Mouse (Mus musculus) lung, adult 2 months (tissue): ENCODE data around the gene Alg12. TPM values are rescaled to one million over a fixed set of nuclear protein-coding genes. Genes with fewer than 3 reads are reported as not detected.
A peak's percentile ranks its signal among the peaks of the same experiment; 100 is the strongest.

Experiments
- DNase-seq: peaks from one replicate; pipeline ENCODE4 v3.0.0; 2022
- H3K4me1 ChIP-seq: fragments of 200-500 bp; 2 replicates; pipeline ENCODE4 v1.6.1; 2011; ENCODE audit warnings: low read length; ENCODE audit not compliant: control insufficient read depth, insufficient read depth
- H3K4me3 ChIP-seq: fragments of 200-500 bp; replicated peaks from 2 replicates; pipeline ENCODE3; 2011; ENCODE audit warnings: low read depth, mild to moderate bottlenecking, control low read depth, low read length; ENCODE audit errors: extremely low read depth
- CTCF ChIP-seq: fragments of 200-500 bp; IDR thresholded peaks from 2 replicates; pipeline ENCODE4 v1.5.1; 2011; ENCODE audit warnings: mild to moderate bottlenecking, low read length, control low read depth; ENCODE audit not compliant: insufficient read depth
- POLR2A ChIP-seq: fragments of 200-500 bp; IDR thresholded peaks from 2 replicates; pipeline ENCODE4 v1.6.1; 2011; ENCODE audit warnings: low read depth, mild to moderate bottlenecking, control low read depth, low read length, borderline replicate concordance; ENCODE audit errors: extremely low read depth
- WGBS: fragments of 180-500 bp; shearing (Covaris S2); methylation state at CpG from one replicate; pipeline ENCODE4 v1.1.7; 2018; 5-methylcytosine and 5-hydroxymethylcytosine counted together
- polyA plus RNA-seq: library from polyadenylated mRNA; depleted of rRNA; stranded (reverse); fragments of >200 nt; gene quantifications from 2 replicates; pipeline ENCODE4 v1.2.3, GENCODE M21; 2012

The Alg12 gene
- polyA plus RNA-seq, 1 experiment: 16.4 TPM

DNA sequence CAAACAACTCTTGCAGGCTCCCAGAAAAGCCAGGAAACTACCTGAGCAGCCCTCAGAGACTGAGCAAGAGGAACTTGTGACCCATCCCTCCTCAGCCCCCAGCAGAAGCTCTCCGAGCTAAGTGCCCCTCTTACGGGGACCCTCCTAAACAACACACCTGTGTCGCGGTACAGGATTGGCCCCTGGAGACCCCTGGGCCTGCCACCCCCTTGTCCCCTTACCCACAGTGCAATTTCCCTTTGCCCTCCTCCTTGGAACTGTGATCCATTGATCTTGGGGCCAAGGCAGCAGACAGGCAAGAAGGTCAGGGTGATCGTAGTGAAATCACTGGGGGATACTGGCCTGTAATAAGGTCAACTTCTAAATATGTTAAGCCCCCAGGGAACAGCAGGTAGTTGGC is 17.5 kb upstream of the Alg12 start:
- no peak for DNase-seq
- WGBS: 66% methylated on average over 5 of the region's 5 CpGs
- no peak overlapping the region for H3K4me3 ChIP-seq
- peaks cover 15% of the 10 kb centered on the region for H3K4me1 ChIP-seq
- TF ChIP-seq POLR2A (no peak), CTCF (no peak)

DNA sequence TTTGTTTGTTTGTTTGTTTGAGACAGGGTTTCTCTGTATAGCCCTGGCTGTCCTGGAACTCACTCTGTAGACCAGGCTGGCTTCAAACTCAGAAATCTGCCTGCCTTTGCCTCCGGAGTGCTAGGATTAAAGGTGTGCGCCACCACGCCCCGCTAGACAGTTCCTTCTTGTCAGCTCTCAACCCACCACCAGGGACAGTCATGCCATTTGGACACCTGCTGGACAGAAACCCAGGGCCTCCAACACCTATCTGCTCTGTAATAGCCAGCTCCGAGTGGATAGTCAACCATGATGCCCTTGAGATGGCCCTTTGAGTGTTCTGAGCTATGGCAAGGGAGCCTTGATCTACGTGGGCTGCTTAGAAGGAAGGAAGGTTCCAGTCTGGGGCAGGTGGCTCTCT is 16.9 kb upstream of the Alg12 start:
- DNase-seq: no peak
- Histone ChIP-seq H3K4me1 (peaks cover 15% of the 10 kb centered on the region), H3K4me3 (no peak overlapping the region)
- TF ChIP-seq POLR2A (no peak), CTCF (peak; percentile 26; the same call in 1 of the 2 replicates)
- WGBS: 85% methylated on average over 6 of the region's 6 CpGs

DNA sequence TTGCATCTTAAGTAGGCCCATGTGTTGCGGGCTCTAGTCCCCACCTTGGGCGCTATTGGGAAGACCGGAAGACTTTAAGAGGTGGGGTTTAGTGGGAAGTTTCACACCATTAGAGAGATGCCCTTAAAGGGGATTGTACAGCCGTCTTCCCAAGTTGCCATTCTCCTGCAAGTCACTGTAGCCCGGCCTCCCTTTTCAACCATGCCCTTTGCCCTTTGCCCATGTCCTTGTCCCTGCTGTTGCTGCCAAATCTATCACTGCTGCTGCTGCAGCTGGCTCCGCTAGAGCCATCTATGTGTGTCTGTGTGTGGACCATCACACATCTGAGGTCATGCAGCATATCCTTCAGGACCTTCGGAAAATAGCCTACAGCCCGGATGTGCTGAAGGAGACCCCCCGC is 13.4 kb upstream of the Alg12 start:
- TF ChIP-seq CTCF (no peak), POLR2A (no peak)
- Histone ChIP-seq H3K4me3 (no peak overlapping the region), H3K4me1 (peaks cover 2% of the 10 kb centered on the region)
- 64% methylated on average over 9 of the region's 9 CpGs for WGBS
- DNase-seq: no peak

DNA sequence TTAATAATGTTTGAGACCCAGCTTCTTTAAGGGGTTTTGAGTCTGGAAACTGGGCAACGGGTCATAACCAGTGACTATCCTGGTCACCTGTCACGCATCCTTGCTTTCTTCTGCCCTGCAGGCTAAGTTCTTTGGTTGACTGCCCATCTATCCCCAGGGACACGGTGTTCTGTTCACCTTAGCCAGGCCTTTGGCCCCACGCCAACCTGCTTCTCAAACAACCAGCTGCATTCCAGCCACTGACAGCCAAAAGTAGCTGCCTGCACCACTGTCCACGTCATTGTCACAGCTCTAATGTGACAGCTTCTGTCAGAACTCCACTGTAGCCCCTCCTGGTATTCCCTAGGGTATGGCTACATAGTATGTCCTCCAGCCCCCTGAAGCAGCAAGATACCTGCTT is 12.4 kb upstream of the Alg12 start:
- H3K4me1 ChIP-seq: peaks cover 2% of the 10 kb centered on the region
- 51% methylated on average over 5 of the region's 5 CpGs for WGBS
- no peak overlapping the region for H3K4me3 ChIP-seq
- TF ChIP-seq POLR2A (no peak), CTCF (no peak)
- DNase-seq: peak; percentile 69

- no peak overlapping the region for H3K4me3 ChIP-seq
- H3K4me1 ChIP-seq: peaks cover 2% of the 10 kb centered on the region
- no peak for DNase-seq
- TF ChIP-seq POLR2A: no peak
- no peak for TF ChIP-seq CTCF
- 85% methylated on average over 5 of the region's 5 CpGs for WGBS
Measured at GRCm38 (mm10) chr15:88830696-88831095, 11.6 kb upstream of the Alg12 start.

- 72% methylated on average over 6 of the region's 6 CpGs for WGBS
- DNase-seq: no peak
- H3K4me3 ChIP-seq: no peak overlapping the region
Measured at GRCm38 (mm10) chr15:88829791-88830440, 10.8 kb upstream of the Alg12 start.

DNA sequence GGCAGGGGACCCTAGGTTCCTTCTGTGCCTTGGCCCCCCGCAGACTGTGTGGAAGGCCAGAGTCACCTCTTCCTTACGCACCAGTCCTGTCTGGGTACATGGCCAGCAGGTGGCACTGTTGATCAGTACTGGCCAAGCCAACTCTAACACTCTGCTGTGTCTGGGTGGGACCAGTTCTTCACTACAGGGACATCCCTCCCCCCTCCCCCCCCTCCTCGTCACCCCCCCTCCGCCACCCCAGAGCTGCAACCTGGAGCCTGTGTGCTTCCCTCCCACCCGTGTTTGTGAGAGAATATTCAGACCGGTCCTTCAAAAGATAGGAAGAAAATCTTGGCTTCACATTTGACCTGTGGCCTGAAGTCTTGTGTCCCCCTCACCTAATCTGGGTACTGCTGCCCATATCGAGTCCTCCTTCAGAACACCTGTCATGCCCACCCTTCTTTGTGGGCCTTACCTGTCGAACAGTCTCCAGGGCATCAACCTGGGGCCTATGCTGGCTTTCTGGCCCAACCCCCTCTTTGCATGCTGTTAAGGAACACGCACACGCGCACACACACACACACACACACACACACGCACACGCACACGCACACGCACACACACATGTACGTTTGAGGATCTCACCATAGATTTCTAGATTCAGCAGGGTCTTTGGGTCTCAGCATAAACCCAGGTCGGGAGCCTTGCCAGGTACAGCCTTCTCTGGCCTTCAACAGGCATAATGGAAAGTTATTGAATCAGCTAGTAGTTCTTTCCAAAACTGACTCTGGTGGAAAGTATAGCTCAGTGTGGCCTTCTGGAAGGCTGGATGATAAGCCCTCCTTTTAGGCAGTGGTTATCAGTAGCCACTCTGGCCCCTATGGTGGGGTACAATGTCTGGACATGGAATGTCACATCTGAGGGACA is 9.9 kb upstream of the Alg12 start:
- Histone ChIP-seq H3K4me1 (peaks cover 2% of the 10 kb centered on the region), H3K4me3 (no peak overlapping the region)
- DNase-seq: peak; percentile 93
- TF ChIP-seq POLR2A (no peak), CTCF (peak; percentile 99)
- 51% methylated on average over 16 of the region's 17 CpGs for WGBS

More at GRCm38 (mm10) chr15:88829791-88830440, 10.8 kb upstream of the Alg12 start:
- H3K4me1 ChIP-seq: peaks cover 2% of the 10 kb centered on the region
- peak; percentile 12; the same call in 1 of the 2 replicates for TF ChIP-seq POLR2A
- no peak for TF ChIP-seq CTCF

DNA sequence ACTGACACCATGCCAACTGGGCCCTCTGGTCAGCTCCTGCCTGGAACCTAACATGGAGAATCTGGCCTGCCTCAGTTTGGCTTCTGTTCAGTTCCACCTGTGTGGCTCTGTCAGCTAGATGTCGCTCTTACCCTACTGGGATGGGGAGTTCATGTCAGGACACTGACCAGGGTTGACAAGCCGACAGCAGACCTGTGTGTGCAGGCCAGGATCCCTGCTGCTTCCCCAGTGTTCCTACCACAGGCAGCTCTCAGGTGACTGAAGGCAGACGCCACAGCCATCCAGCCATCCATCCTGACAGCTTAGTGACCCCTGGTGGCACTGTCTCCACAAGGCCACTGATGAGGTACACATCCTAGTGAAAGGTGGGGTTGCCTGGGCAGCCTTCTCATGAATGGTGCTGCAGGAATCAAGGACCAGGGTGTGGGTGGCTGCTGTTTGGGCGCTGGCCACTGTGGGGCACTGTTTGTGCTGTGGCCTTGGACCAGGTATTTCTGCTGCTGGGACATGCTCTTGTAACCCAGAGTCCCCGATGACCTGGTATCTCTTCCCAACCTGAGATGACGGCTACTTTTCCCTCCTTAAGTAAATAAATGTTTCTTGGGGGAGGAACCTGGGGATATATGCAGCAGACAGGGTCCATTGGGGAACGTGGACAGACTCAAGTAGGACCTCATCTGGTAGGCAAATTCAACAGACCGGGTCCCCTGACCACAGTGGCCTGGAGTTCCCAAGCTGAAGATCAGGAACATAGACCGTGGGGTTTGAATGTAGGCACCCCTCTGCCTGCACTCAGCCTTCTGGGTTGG is 9.1 kb upstream of the Alg12 start:
- no peak overlapping the region for H3K4me3 ChIP-seq
- H3K4me1 ChIP-seq: peaks cover 2% of the 10 kb centered on the region
- WGBS: 20% methylated on average over 9 of the region's 9 CpGs
- no peak for TF ChIP-seq POLR2A
- TF ChIP-seq CTCF: peak; percentile 75
- peak; percentile 81 for DNase-seq

GRCm38 (mm10) chr15:88827466-88827865 is 8.3 kb upstream of the Alg12 start:
- peaks cover 2% of the 10 kb centered on the region for H3K4me1 ChIP-seq
- DNase-seq: no peak
- H3K4me3 ChIP-seq: no peak overlapping the region
- TF ChIP-seq POLR2A (no peak), CTCF (no peak)
- 92% methylated on average over 6 of the region's 6 CpGs for WGBS
